Mouse (Mus musculus) heart, embryonic 12.5 days (tissue): ENCODE measurements around the gene Tmprss15. TPM values are rescaled to one million over a fixed set of nuclear protein-coding genes. Genes with fewer than 3 reads are reported as not detected.

Experiments used
- ATAC-seq: fragments of 200-750 bp; cut with Nextera tagmentation; 2 replicates; pipeline ENCODE4 v1.8.0; 2017; ENCODE audit warnings: moderate TSS enrichment, moderate library complexity; ENCODE audit not compliant: insufficient number of reproducible peaks, low FRiP score
- H3K27ac ChIP-seq: fragments of 300-500 bp; sonication (generic); 2 replicates; pipeline ENCODE4 v1.5.1; 2016; ENCODE audit warnings: mild to moderate bottlenecking, moderate library complexity; ENCODE audit not compliant: poor library complexity, severe bottlenecking
- H3K27me3 ChIP-seq: fragments of 300-500 bp; sonication (generic); replicated peaks from 2 replicates; pipeline ENCODE4 v1.6.1; 2016; ENCODE audit warnings: mild to moderate bottlenecking, moderate library complexity
- H3K36me3 ChIP-seq: fragments of 300-500 bp; sonication (generic); 2 replicates; pipeline ENCODE4 v1.6.1; 2016; ENCODE audit warnings: mild to moderate bottlenecking, moderate library complexity
- H3K4me1 ChIP-seq: fragments of 300-500 bp; sonication (generic); replicated peaks from 2 replicates; pipeline ENCODE4 v1.6.1; 2016; ENCODE audit warnings: mild to moderate bottlenecking
- H3K4me2 ChIP-seq: fragments of 300-500 bp; sonication (generic); 2 replicates; pipeline ENCODE4 v1.6.1; 2016; ENCODE audit warnings: mild to moderate bottlenecking, moderate library complexity
- H3K4me3 ChIP-seq: fragments of 300-500 bp; sonication (generic); 2 replicates; pipeline ENCODE4 v1.5.1; 2016; ENCODE audit warnings: mild to moderate bottlenecking
- H3K9ac ChIP-seq: fragments of 300-500 bp; sonication (generic); 2 replicates; pipeline ENCODE4 v1.6.1; 2016; ENCODE audit warnings: mild to moderate bottlenecking, moderate library complexity
- H3K9me3 ChIP-seq: fragments of 300-500 bp; sonication (generic); replicated peaks from 2 replicates; pipeline ENCODE4 v1.6.1; 2016; ENCODE audit warnings: mild to moderate bottlenecking, moderate library complexity
- WGBS: fragments of 180-500 bp; shearing (Covaris S2); methylation state at CpG from one replicate; pipeline ENCODE4 v1.1.7; 2016; 5-methylcytosine and 5-hydroxymethylcytosine counted together
- polyA plus RNA-seq: library from polyadenylated mRNA; unstranded; fragments of >200 nt; fragmentation: Nextera tagmentation; extraction: Ambion mirVana; gene quantifications from 2 replicates; pipeline ENCODE4 v1.2.1, GENCODE M21; 2016

Tmprss15 gene
- polyA plus RNA-seq, 1 experiment from 2014 or later, result not detected

DNA sequence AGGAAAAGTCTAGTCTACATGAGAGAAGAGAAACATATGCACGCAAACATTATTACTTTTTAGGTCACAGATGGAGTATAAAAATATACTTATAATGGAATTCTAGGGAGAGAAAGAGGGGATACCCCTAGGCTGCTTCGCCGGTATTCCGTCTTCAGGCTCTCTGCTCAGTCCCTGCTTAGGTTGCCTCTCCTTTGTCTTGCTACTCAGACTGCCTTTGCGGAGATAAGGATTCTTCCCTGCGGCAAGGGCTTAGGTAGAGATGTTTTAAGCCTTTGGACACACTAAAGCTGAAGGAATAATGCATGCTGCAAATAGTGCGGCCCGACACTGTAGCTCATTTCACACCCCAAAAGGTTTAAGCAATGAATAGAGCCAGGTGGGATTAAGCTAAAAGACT is 114.5 kb downstream of the Tmprss15 start:
- Histone ChIP-seq H3K9ac (no peak overlapping the region), H3K27me3 (no peaks in the 10 kb centered on the region), H3K27ac (no peak overlapping the region), H3K4me2 (no peak overlapping the region), H3K4me1 (no peaks in the 10 kb centered on the region), H3K36me3 (no peaks in the 10 kb centered on the region), H3K9me3 (no peaks in the 10 kb centered on the region), H3K4me3 (no peak overlapping the region)
- 67% methylated on average over 8 of the region's 8 CpGs for WGBS
- ATAC-seq, result no peak

DNA sequence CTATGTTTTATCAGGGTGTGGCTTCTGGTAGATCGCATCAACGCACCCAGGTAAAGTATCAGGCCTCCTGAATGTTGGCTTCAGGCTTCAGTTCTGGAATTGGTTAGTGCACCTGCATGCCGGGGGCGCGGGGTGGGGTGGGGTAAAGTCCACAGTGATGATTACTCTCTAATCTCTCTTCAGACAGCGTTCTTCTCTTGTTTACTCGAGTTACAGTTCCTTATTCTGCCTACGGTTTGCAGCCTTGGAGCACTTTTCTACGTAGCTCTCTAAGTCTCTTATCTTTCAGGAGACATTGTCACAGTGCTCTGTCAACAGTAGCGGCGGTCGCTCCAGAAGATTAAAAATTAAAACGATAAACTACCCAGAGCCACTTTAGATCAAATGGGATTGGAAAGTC is 116.8 kb downstream of the Tmprss15 start:
- H3K36me3 ChIP-seq, result no peaks in the 10 kb centered on the region
- H3K4me2 ChIP-seq, result no peak overlapping the region
- no peaks in the 10 kb centered on the region for H3K9me3 ChIP-seq
- ATAC-seq, result no peak
- H3K4me3 ChIP-seq, result no peak overlapping the region
- H3K27me3 ChIP-seq, result no peaks in the 10 kb centered on the region
- H3K9ac ChIP-seq, result no peak overlapping the region
- 73% methylated on average over 13 of the region's 13 CpGs for WGBS
- H3K27ac ChIP-seq, result no peak overlapping the region
- no peaks in the 10 kb centered on the region for H3K4me1 ChIP-seq

DNA sequence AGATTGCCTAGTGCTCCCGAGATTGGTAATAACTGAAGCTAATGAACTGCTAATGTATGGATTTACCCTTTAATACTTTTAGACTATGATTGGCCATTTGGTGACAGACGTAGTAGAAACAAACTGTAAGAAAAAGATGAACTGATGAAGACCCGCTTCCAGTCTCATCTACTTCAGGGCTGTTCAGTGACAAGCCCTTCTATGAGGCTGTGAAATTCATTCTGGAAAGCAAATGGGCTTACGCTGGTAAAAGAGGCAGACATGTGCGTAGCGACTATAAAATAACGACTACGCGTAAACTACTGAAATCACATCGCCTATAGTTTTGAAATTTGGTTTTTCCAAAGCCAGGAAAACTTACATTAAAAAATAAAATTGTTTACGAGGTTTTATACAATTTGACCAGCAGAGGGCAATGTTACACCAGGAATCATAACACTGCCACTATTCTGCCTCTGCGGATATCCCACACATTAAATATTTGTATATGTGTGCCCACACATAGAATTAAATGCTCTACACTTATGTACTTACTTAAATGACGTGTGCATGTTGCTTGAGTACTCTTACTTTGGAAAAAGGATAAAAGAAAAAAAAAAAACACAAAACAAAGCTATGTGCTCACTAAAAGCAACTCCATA is 121.7 kb downstream of the Tmprss15 start:
- WGBS, result 31% methylated on average over 13 of the region's 13 CpGs
- no peak for ATAC-seq
- Histone ChIP-seq H3K36me3 (no peaks in the 10 kb centered on the region), H3K27me3 (no peaks in the 10 kb centered on the region), H3K4me3 (no peak overlapping the region), H3K9ac (no peak overlapping the region), H3K4me2 (no peak overlapping the region), H3K4me1 (no peaks in the 10 kb centered on the region), H3K9me3 (no peaks in the 10 kb centered on the region), H3K27ac (no peak overlapping the region)

DNA sequence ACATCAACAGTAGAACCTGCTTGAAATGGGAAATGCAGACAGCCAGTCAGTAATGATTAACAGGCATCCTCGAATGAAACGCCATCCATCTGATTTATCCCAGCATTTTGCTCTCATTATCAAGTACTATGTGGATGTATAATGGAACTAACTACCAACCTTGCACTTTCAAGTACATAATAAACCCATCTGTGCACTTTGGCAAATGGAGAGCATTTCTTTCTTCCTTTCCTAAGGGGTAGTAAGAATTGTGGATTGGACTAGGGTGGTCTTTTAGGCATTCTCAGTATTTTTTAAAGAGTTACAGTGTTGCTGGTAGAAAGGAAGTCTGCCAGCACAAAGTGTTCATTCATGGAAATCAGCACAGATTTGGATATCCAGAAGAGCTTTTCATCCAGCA is 133.5 kb downstream of the Tmprss15 start:
- no peak overlapping the region for H3K4me2 ChIP-seq
- H3K27me3 ChIP-seq, result no peaks in the 10 kb centered on the region
- no peaks in the 10 kb centered on the region for H3K9me3 ChIP-seq
- no peaks in the 10 kb centered on the region for H3K36me3 ChIP-seq
- WGBS, result 63% methylated on average over 2 of the region's 2 CpGs
- no peak overlapping the region for H3K27ac ChIP-seq
- H3K9ac ChIP-seq, result no peak overlapping the region
- no peak for ATAC-seq
- H3K4me3 ChIP-seq, result no peak overlapping the region
- no peaks in the 10 kb centered on the region for H3K4me1 ChIP-seq

DNA sequence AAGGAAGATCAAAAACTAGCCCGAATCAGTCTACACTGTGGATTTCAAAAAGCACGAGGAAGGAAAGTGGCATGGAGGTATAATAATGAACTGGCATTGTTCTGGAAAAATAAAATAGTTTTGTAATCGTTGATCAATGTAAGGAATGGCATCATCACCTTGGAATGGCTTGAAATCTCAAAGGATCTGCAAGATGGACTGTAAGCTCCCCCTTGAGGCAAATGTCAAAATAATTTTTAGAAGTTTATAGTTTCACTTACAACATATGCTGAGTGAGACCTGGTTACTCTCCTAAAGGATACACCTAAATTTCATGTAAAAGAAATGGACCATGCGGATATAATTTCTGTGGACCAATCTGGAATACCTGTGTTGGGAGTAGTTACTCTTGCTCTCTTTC is 140.5 kb downstream of the Tmprss15 start:
- Histone ChIP-seq H3K27ac (no peak overlapping the region), H3K27me3 (no peaks in the 10 kb centered on the region), H3K9me3 (no peaks in the 10 kb centered on the region), H3K4me1 (no peaks in the 10 kb centered on the region), H3K9ac (no peak overlapping the region), H3K4me2 (no peak overlapping the region), H3K4me3 (no peak overlapping the region), H3K36me3 (no peaks in the 10 kb centered on the region)
- 74% methylated on average over 4 of the region's 4 CpGs for WGBS
- no peak for ATAC-seq

DNA sequence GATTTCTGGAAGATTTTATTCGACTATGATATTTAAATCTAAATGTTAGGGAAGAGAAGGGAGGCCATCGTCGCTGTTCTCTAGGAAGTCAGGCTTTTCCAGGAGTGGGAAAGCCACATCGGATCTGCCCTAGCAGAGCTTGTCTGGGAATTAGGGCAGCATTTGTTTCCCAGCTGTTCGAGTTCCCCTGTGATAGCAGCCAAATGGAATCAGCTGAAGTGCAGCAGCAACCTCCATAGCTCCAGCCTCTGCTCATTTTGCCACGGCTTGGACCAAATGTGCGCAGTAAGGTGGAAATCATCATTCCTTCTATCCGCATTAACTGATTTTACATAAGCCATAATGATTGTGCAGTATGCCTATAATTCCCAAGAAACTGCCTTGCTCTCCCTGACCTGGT is 153.1 kb downstream of the Tmprss15 start:
- H3K4me1 ChIP-seq, result no peaks in the 10 kb centered on the region
- 63% methylated on average over 8 of the region's 8 CpGs for WGBS
- no peak for ATAC-seq
- no peak overlapping the region for H3K27ac ChIP-seq
- H3K27me3 ChIP-seq, result no peaks in the 10 kb centered on the region
- no peak overlapping the region for H3K9ac ChIP-seq
- H3K4me3 ChIP-seq, result no peak overlapping the region
- H3K36me3 ChIP-seq, result no peaks in the 10 kb centered on the region
- H3K9me3 ChIP-seq, result no peaks in the 10 kb centered on the region
- no peak overlapping the region for H3K4me2 ChIP-seq

DNA sequence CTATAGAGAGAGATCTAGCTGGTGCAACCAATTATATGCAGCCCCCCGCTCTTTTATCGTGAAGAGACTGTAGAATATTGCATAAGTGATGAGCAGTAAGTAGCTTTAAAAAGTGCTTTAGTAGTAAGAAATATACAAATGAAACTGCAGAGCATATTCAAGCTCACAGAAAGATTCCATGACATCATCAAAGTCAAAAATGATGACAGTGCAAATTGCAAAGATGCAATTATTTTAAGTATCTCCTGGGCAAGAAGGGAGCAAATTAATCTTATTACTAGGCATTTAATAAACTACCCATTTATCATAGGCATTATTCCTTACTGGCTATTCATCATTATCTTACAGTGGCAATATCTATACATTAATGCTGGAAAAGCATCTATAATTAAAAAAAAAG is 156.6 kb downstream of the Tmprss15 start:
- Histone ChIP-seq H3K36me3 (no peaks in the 10 kb centered on the region), H3K4me1 (0 out of 2 replicates have a peak, but pooled peaks cover 5% of the 10 kb centered on the region), H3K27ac (no peak overlapping the region), H3K27me3 (0 out of 2 replicates have a peak, but pooled peaks cover 5% of the 10 kb centered on the region), H3K4me2 (no peak overlapping the region), H3K9me3 (no peaks in the 10 kb centered on the region), H3K4me3 (no peak overlapping the region), H3K9ac (no peak overlapping the region)
- ATAC-seq, result no peak
- WGBS, result 92% methylated on average over 2 of the region's 2 CpGs

DNA sequence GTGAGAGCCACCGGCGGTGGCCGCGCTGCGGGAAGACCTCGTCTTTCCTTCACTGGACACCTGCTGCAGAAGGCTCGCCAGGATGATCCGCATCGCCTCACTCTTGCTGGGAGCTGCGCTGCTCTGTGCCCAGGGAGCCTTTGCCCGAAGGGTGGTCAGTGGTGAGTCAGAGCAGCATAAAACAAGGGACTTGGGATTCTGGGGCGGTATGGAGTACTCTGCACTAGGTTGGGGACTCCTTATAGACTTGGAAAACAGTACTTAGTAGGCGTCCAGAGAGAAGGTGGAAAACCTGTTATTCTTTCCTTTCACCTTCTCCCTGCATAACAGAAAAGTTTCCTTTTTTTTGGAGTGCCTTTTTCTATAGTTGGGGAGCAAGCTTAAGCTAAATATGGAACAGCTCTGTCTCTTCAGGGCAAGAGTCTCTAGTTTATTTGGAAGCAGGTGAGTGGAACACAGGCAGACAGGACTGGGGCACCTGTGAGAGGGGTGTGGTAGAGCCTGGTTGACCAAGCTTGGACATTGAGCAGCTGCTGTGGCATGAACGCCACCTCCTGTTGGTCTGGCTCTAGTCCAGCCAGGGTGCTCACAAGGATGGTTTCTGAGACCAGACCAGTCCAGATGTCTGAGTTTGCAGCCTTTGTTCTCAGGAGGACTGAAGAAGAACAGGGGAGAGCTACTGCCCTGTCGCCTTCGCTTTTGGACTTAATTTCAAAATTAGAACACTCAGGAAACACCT is 159.4 kb downstream of the Tmprss15 start:
- H3K9me3 ChIP-seq, result no peaks in the 10 kb centered on the region
- peak overlapping the region; percentile 48; the same call in 1 of the 2 replicates for H3K9ac ChIP-seq
- no peaks in the 10 kb centered on the region for H3K36me3 ChIP-seq
- H3K4me1 ChIP-seq, result 0 out of 2 replicates have a peak, but pooled peaks cover 5% of the 10 kb centered on the region
- H3K27me3 ChIP-seq, result 0 out of 2 replicates have a peak, but pooled peaks cover 5% of the 10 kb centered on the region
- WGBS, result 12% methylated on average over 16 of the region's 16 CpGs
- H3K4me2 ChIP-seq, result peak overlapping the region; percentile 85
- peak overlapping the region; percentile 47 for H3K4me3 ChIP-seq
- H3K27ac ChIP-seq, result no peak overlapping the region
- no peak for ATAC-seq

DNA sequence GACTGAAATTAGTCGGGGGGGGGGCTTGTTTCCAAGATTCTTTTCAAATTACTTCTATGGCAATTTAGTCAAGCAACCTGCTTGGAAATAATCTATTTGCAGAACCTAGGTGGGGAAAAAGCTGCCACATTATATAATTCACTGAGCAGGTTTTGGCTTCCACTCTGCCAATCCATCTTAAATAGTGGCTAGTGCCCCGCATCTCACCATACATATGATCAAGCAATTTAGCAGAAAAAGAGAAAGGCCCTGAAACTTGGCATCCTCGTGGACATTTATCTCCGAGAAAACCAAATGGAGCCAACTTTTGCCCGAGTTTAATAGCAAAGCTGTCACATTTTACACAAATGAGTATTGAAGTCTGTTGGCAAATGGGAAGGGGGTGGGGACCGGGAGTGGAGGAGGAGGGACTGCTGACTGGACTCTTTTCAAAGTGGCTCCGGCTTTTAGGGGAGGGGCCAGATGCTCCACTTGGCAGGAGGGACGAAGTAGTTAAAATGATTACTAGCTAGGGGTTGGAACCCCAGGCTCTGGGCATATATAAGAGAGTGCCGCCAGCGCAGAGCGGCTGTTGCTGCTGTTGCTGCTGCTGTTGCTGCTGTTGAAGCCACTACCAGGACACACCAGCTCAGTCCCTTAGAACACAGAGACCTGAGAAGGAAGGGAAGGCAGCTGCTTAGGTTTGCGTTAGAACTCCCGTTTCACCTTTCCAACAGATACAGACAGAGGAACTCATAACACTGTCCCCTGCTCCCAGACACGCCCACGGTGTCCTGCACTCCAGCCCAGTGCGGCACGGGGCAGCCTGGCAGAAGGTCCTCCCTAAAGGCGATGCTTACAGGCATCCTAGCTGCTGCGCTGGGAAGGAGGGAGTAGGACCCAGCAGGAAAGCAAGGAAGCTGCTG is 160.3 kb downstream of the Tmprss15 start, which contains the start of gene Chodl:
Gene Chodl (plus strand): TSS at position 567 of the 905 bp plus-strand sequence.
- ATAC-seq, result peak; percentile 53; the same call in 1 of the 2 replicates
- H3K27ac ChIP-seq, result no peak within 1 kb of the TSS
- H3K36me3 ChIP-seq, result no peaks in the 10 kb centered on the region
- H3K4me2 ChIP-seq, result peak within 1 kb of the TSS; percentile 85
- H3K9me3 ChIP-seq, result no peaks in the 10 kb centered on the region
- peak within 1 kb of the TSS; percentile 47 for H3K4me3 ChIP-seq
- 14% methylated on average over 19 of the region's 19 CpGs for WGBS
- peak within 1 kb of the TSS; percentile 48; the same call in 1 of the 2 replicates for H3K9ac ChIP-seq
- 0 out of 2 replicates have a peak, but pooled peaks cover 5% of the 10 kb centered on the region for H3K27me3 ChIP-seq
- H3K4me1 ChIP-seq, result 0 out of 2 replicates have a peak, but pooled peaks cover 5% of the 10 kb centered on the region

DNA sequence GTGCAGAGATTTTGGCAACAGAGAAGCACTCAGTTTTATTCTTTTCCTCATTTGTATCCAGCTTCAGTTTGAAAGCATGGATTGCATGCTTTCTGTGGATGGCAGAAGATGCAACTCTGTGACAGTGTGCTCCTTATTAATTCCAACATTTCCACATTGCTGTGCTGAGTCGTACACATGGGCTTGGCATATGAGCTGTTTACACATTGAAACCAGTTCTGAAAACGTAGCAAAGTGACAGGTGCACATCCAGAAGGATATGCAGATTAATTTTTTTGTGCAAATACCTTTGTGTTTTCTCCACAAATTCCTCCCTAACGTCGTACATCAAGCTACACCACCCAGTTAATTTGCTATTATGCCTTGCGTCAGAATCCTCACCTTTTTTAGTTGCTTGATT is 168.3 kb downstream of the Tmprss15 start:
- no peak for ATAC-seq
- 76% methylated on average over 5 of the region's 5 CpGs for WGBS
- no peak overlapping the region for H3K4me2 ChIP-seq
- no peaks in the 10 kb centered on the region for H3K27me3 ChIP-seq
- no peak overlapping the region for H3K27ac ChIP-seq
- H3K9me3 ChIP-seq, result no peaks in the 10 kb centered on the region
- H3K4me3 ChIP-seq, result no peak overlapping the region
- no peaks in the 10 kb centered on the region for H3K36me3 ChIP-seq
- H3K9ac ChIP-seq, result no peak overlapping the region
- H3K4me1 ChIP-seq, result no peaks in the 10 kb centered on the region
